Mouse (Mus musculus) embryonic fibroblast, embryonic 13.5 days (primary cell): ENCODE measurements at regions not wholly inside any gene's neighbourhood (a gene's known extent, or its start where the extent isn't known, plus 50 kb on each side); places are given as distances from the start of the nearest gene placed in this dataset.

Experiments
- CTCF ChIP-seq: IDR thresholded peaks from 2 replicates; pipeline ENCODE4 v1.5.1; 2011; ENCODE audit warnings: mild to moderate bottlenecking, control low read depth, low read length, moderate library complexity, borderline replicate concordance; ENCODE audit not compliant: insufficient read depth
- POLR2A ChIP-seq: IDR thresholded peaks from 2 replicates; pipeline ENCODE4 v1.6.1; 2011; ENCODE audit warnings: low read depth, mild to moderate bottlenecking, control low read depth, low read length, moderate library complexity

GRCm38 (mm10) chr6:95017911-95018310, 99.1 kb upstream of the Kbtbd8 start:
- TF ChIP-seq CTCF, result no peak
- no peak for TF ChIP-seq POLR2A
